Comparison of ENCODE assay signal across 12 mouse cellular contexts in genomic region chr7:67013211-67013895, GRCm38 (mm10).
DNase-seq lines count a peak whose midpoint lies in the region; ATAC-seq lines count a peak whose summit lies in the region.
"Had no signal": no experiment of that assay in that cellular context is flagged by ENCODE, and none has a peak within 500 bp of the region (broad histone marks: within the 10 kb centered on the region; RNA-seq: fewer than 3 reads in every experiment).

No protein-coding gene starts in this region.

- H3K9me3 ChIP-seq in heart, embryonic 12.5 days (replicated peaks): no peaks in the 10 kb centered on the region
- H3K9me3 ChIP-seq in midbrain, embryonic 14.5 days (ENCODE audit: control insufficient read depth, low read length): peaks cover 6% of the 10 kb centered on the region; the same call in 1 of the 2 replicates
- H3K9me3 ChIP-seq in forebrain, embryonic 16.5 days (ENCODE audit: control insufficient read depth, low read length): 0 out of 2 replicates have a peak, but pooled peaks cover 3% of the 10 kb centered on the region

- peak overlapping the region; percentile 69 for H3K27ac ChIP-seq in heart, embryonic 12.5 days (ENCODE audit: poor library complexity, severe bottlenecking)
- H3K27ac ChIP-seq in midbrain, embryonic 14.5 days (replicated peaks; ENCODE audit: low read depth, low read length): no peak overlapping the region
- H3K27ac ChIP-seq in forebrain, embryonic 16.5 days (ENCODE audit: low read length): no peak overlapping the region
- H3K27ac ChIP-seq: liver, embryonic 14.5 days had no signal

- WGBS in heart, embryonic 12.5 days: 46% methylated on average over 12 of the region's 12 CpGs
- WGBS in midbrain, embryonic 14.5 days: 96% methylated on average over 12 of the region's 12 CpGs
- WGBS in forebrain, embryonic 16.5 days: 86% methylated on average over 12 of the region's 12 CpGs

- peak; percentile 9 for DNase-seq in kidney, postnatal 14 days
- DNase-seq in kidney, postnatal 25 days: no peak
- DNase-seq in cerebellum, adult 9-11 months: peak; percentile 34
- DNase-seq in lung, postnatal 36 days: peak; percentile 62
- DNase-seq in midbrain, embryonic 14.5 days: no peak
- no peak for DNase-seq in thymus, postnatal 14 days
- DNase-seq: spleen, adult 18-20 months had no signal

- no peak overlapping the region for H3K4me2 ChIP-seq in heart, embryonic 12.5 days
- no peak overlapping the region for H3K4me2 ChIP-seq in midbrain, embryonic 14.5 days (ENCODE audit: low read length)
- H3K4me2 ChIP-seq in forebrain, embryonic 16.5 days (ENCODE audit: low read length): no peak overlapping the region

- no peaks in the 10 kb centered on the region for H3K27me3 ChIP-seq in heart, embryonic 12.5 days (replicated peaks)
- H3K27me3 ChIP-seq in midbrain, embryonic 14.5 days (ENCODE audit: control insufficient read depth, insufficient read depth, low read length): no peaks in the 10 kb centered on the region
- H3K27me3 ChIP-seq in forebrain, embryonic 16.5 days (replicated peaks; ENCODE audit: control insufficient read depth, insufficient read depth, low read length): no peaks in the 10 kb centered on the region

- no peak for ATAC-seq in heart, embryonic 12.5 days (ENCODE audit: insufficient number of reproducible peaks, low FRiP score)
- ATAC-seq in midbrain, embryonic 14.5 days (ENCODE audit: low FRiP score, low TSS enrichment): no peak
- ATAC-seq in forebrain, embryonic 16.5 days: no peak

- H3K36me3 ChIP-seq in heart, embryonic 12.5 days: no peaks in the 10 kb centered on the region
- H3K36me3 ChIP-seq in midbrain, embryonic 14.5 days (ENCODE audit: control insufficient read depth, insufficient read depth, low read length): no peaks in the 10 kb centered on the region
- H3K36me3 ChIP-seq in forebrain, embryonic 16.5 days (ENCODE audit: control insufficient read depth, insufficient read depth): no peaks in the 10 kb centered on the region

- peaks cover 29% of the 10 kb centered on the region for H3K4me1 ChIP-seq in heart, embryonic 12.5 days (replicated peaks)
- no peaks in the 10 kb centered on the region for H3K4me1 ChIP-seq in midbrain, embryonic 14.5 days (ENCODE audit: control insufficient read depth, insufficient read depth, low read length)
- peaks cover 3% of the 10 kb centered on the region; the same call in 1 of the 2 replicates for H3K4me1 ChIP-seq in forebrain, embryonic 16.5 days (replicated peaks; ENCODE audit: control insufficient read depth, insufficient read depth, low read length)

- no peak overlapping the region for H3K4me3 ChIP-seq in heart, embryonic 12.5 days
- no peak overlapping the region for H3K4me3 ChIP-seq in midbrain, embryonic 14.5 days (replicated peaks; ENCODE audit: low read depth, low read length)
- no peak overlapping the region for H3K4me3 ChIP-seq in forebrain, embryonic 16.5 days (replicated peaks; ENCODE audit: low read length)
- H3K4me3 ChIP-seq: erythroblast, embryonic 14.5 days; myocyte had no signal

- H3K9ac ChIP-seq in heart, embryonic 12.5 days: no peak overlapping the region
- no peak overlapping the region for H3K9ac ChIP-seq in midbrain, embryonic 14.5 days (replicated peaks; ENCODE audit: low read length)
- no peak overlapping the region for H3K9ac ChIP-seq in forebrain, embryonic 16.5 days (replicated peaks; ENCODE audit: low read depth, low read length)
- H3K9ac ChIP-seq: liver, embryonic 14.5 days had no signal

Comparison
In these comparisons a context has a peak if more than half of its experiments do, and no peak if none do; other contexts are left out.
1. DNase-seq: peak in kidney, postnatal 14 days (single experiment), cerebellum, adult 9-11 months (single experiment) and lung, postnatal 36 days (single experiment); none in kidney, postnatal 25 days (0 of 2), midbrain, embryonic 14.5 days (single experiment) and thymus, postnatal 14 days (single experiment).